Mouse (Mus musculus) lung, postnatal 0 days (tissue): ENCODE measurements at regions not wholly inside any gene's neighbourhood (a gene's known extent, or its start where the extent isn't known, plus 50 kb on each side); places are given as distances from the start of the nearest gene placed in this dataset.

ENCODE experiments used
- CTCF ChIP-seq: IDR thresholded peaks from 2 replicates; pipeline ENCODE4 v1.5.1; 2016; ENCODE audit warnings: antibody characterized with exemption, mild to moderate bottlenecking
- EP300 ChIP-seq: IDR thresholded peaks from 2 replicates; pipeline ENCODE4 v1.6.1; 2016; ENCODE audit warnings: antibody characterized with exemption, mild to moderate bottlenecking, control low read depth

DNA sequence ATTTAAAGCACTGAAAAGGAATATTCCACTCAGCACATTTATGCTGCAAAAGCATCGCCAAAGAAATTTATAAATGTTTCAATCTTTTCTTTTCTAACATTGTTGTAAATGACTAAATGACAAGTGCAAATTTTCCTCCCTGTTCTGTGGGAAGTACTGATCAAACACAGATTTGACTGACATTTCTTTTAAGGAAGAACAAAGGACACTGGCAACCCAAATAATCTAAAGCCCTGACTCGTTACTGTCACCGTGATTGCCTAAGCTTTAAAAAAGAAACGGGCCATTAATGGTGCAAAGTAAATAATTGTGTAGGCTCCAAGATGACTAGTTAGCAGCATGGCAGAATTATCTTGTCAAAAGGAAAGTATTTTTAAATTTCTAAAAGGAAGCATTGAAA, 587.4 kb downstream of the Otol1 start:
- no peak for TF ChIP-seq EP300
- no peak for TF ChIP-seq CTCF
